Mouse (Mus musculus) lung, embryonic 16.5 days (tissue): ENCODE results near the gene Rapgef2. TPM values are rescaled to one million over a fixed set of nuclear protein-coding genes. Genes with fewer than 3 reads are reported as not detected.

Experiments
- ATAC-seq: fragments of 200-750 bp; cut with Nextera tagmentation; 2 replicates; pipeline ENCODE4 v1.8.0; 2017; ENCODE audit warnings: low read depth, mild to moderate bottlenecking, moderate library complexity
- H3K27ac ChIP-seq: fragments of 300-500 bp; sonication (generic); 2 replicates; pipeline ENCODE4 v1.5.1; 2014; ENCODE audit warnings: mild to moderate bottlenecking, control low read depth, low read length
- H3K27me3 ChIP-seq: fragments of 300-500 bp; sonication (generic); 2 replicates; pipeline ENCODE4 v1.6.1; 2014; ENCODE audit warnings: low read depth, low read length, mixed read lengths; ENCODE audit not compliant: control insufficient read depth, insufficient read depth
- H3K36me3 ChIP-seq: fragments of 300-500 bp; sonication (generic); 2 replicates; pipeline ENCODE4 v1.6.1; 2014; ENCODE audit warnings: low read length; ENCODE audit not compliant: control insufficient read depth, insufficient read depth
- H3K4me1 ChIP-seq: fragments of 300-500 bp; sonication (generic); replicated peaks from 2 replicates; pipeline ENCODE4 v1.6.1; 2014; ENCODE audit warnings: low read length, mixed read lengths; ENCODE audit not compliant: control insufficient read depth, insufficient read depth
- H3K4me2 ChIP-seq: fragments of 300-500 bp; sonication (generic); 2 replicates; pipeline ENCODE4 v1.6.1; 2014; ENCODE audit warnings: low read depth, low read length, control low read depth
- H3K4me3 ChIP-seq: fragments of 300-500 bp; sonication (generic); 2 replicates; pipeline ENCODE4 v1.5.1; 2014; ENCODE audit warnings: mild to moderate bottlenecking, low read length, control low read depth
- H3K9ac ChIP-seq: fragments of 300-500 bp; sonication (generic); 2 replicates; pipeline ENCODE4 v1.6.1; 2014; ENCODE audit warnings: low read length, control low read depth
- H3K9me3 ChIP-seq: fragments of 300-500 bp; sonication (generic); 2 replicates; pipeline ENCODE4 v1.6.1; 2016; ENCODE audit warnings: low read length; ENCODE audit not compliant: control insufficient read depth
- WGBS: fragments of 180-500 bp; shearing (Covaris S2); extraction: QIAGEN DNeasy Blood & Tissue Kit; methylation state at CpG from one replicate; pipeline ENCODE4 v1.1.7; 2014; 5-methylcytosine and 5-hydroxymethylcytosine counted together
- polyA plus RNA-seq: library from polyadenylated mRNA; unstranded; fragments of >200 nt; fragmentation: Nextera tagmentation; extraction: Ambion mirVana; gene quantifications from 2 replicates; pipeline ENCODE4 v1.2.1, GENCODE M21; 2015

Gene Rapgef2
- 5.1 and 6.0 TPM in 2 replicates for polyA plus RNA-seq

DNA sequence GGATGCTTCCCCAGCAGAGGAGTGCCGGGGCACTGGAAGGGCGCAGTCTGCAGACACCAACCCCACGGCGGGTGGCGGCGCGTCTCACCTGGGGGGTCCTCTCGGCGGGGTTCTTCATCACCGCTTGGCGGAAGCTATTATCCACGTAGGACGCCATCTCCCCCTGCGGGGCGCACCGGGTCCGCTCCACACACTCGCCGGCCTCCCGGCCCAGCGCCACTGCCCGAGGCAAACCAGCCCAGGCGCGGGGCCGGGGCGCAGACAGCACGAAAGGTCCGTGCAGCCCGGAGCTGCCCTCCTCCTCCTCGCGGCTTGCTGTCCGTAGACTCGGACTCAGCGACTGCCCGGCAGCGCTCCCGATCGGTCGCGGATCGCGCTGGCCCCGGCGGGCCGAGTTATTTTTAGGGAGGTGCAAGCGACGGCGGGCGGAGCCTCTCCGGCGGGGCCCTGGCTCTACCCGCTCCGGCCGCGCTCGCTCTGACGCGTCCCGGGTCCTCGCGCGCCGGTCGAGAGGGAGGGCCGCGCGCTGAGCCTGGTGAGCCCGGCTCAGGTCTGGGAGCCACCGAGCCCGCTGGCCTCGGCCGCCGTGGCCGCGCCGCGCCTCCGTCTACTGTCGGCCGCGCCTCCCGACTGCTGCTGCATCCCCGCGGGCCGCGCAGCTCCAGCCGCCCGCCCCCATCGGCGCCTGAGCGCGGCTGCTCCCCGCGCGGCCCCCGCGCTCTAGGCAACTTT is at the start of gene Rapgef2:
Gene Rapgef2, minus strand, starts transcription at position 142 of the 732 bp plus-strand sequence.
- peak within 1 kb of the TSS; percentile 89 for H3K4me2 ChIP-seq
- peak within 1 kb of the TSS; percentile 97 for H3K4me3 ChIP-seq
- no peaks in the 10 kb centered on the region for H3K9me3 ChIP-seq
- H3K36me3 ChIP-seq, result no peaks in the 10 kb centered on the region
- H3K27ac ChIP-seq, result peak within 1 kb of the TSS; percentile 98
- WGBS, result 0% methylated on average over 66 of the region's 97 CpGs
- H3K27me3 ChIP-seq, result no peaks in the 10 kb centered on the region
- ATAC-seq, result peak; percentile 76
- H3K9ac ChIP-seq, result peak within 1 kb of the TSS; percentile 94
- H3K4me1 ChIP-seq, result peaks cover 26% of the 10 kb centered on the region

DNA sequence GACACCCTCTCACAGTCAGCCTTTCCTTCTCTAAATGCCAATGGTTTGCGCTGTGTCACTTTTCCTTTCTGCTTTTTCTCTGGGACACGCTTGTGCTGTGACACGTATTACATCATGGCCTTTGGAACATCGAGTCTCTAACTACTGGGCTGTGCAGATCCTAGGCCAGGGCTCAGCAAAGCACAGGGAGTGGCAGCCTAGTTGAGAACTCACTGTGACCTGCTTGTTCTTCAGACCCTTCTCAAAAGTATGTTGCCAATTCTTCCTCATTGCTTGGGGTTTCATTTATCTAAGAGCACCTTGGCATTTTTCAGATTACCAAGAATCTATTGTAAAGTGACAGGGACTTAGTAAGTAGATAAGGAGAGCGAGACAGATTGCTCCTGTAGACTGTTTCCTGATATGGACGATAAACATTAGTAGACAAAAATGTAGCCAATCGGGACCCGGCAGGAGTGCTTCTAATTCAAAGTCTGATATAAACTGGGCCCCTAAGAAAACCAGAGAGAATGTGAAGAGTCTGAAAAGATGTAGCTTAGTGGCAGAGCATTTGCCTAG is 47.4 kb upstream of the Rapgef2 start:
- no peaks in the 10 kb centered on the region for H3K9me3 ChIP-seq
- no peaks in the 10 kb centered on the region for H3K27me3 ChIP-seq
- no peak for ATAC-seq
- no peak overlapping the region for H3K4me3 ChIP-seq
- peaks cover 3% of the 10 kb centered on the region for H3K4me1 ChIP-seq
- H3K4me2 ChIP-seq, result no peak overlapping the region
- H3K27ac ChIP-seq, result no peak overlapping the region
- H3K36me3 ChIP-seq, result no peaks in the 10 kb centered on the region
- 62% methylated on average over 8 of the region's 8 CpGs for WGBS
- no peak overlapping the region for H3K9ac ChIP-seq

DNA sequence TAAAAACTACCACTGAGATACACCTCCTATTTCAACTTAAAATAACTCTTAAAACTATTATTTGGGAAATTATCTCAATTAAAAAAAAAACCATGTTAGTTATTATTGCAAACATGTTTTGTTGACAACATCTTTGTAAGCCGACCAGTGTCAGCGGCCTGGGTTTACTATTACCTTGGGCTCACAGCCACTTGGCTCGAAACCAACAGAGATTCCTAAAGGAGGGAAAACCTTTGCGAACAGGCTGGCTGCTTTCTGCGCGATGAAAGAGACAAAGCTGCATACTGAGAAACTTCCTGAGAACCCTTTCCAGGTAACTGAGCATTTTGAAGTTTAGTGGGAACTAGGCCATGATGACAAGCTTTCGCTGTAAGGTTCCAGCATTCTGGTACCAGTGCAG is 46.7 kb upstream of the Rapgef2 start:
- H3K9ac ChIP-seq, result no peak overlapping the region
- no peak overlapping the region for H3K4me3 ChIP-seq
- H3K9me3 ChIP-seq, result no peaks in the 10 kb centered on the region
- peaks cover 3% of the 10 kb centered on the region for H3K4me1 ChIP-seq
- no peak overlapping the region for H3K4me2 ChIP-seq
- no peaks in the 10 kb centered on the region for H3K36me3 ChIP-seq
- no peak for ATAC-seq
- no peaks in the 10 kb centered on the region for H3K27me3 ChIP-seq
- H3K27ac ChIP-seq, result no peak overlapping the region
- 73% methylated on average over 7 of the region's 7 CpGs for WGBS

DNA sequence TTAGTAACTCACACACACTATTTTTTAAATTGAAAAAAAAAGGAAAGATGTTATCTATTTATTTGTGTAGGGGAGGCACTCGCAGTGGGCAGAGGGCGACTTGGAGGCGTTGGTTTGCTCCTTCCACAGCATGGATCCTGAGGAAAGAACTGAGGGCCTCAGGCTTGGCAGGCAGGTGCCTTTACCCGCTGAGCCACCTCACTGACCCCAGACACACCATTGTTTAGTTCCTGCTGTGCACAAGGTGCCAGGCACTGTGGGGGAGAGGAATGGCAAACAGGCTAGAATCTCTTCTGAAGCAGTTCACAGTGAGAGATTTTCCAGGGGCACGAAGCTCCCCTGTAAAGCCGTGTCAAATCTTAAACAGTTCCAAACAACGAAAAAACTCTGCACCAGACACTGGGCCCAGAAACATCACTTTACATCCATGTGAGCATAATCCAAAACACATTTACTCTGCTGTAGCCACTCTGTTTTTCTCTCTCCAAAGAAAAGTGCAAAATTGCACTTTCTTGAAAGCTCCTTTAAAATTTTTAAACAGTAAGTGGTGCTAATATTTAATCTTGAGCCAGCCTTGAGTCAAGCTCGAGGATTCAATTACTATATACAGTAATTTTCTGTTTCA is 43.5 kb upstream of the Rapgef2 start:
- Histone ChIP-seq H3K4me3 (no peak overlapping the region), H3K9me3 (no peaks in the 10 kb centered on the region), H3K9ac (no peak overlapping the region), H3K36me3 (no peaks in the 10 kb centered on the region), H3K4me2 (no peak overlapping the region), H3K4me1 (peaks cover 10% of the 10 kb centered on the region), H3K27ac (peak overlapping the region; percentile 10; the same call in 1 of the 2 replicates), H3K27me3 (no peaks in the 10 kb centered on the region)
- WGBS, result 24% methylated on average over 8 of the region's 8 CpGs
- no peak for ATAC-seq

DNA sequence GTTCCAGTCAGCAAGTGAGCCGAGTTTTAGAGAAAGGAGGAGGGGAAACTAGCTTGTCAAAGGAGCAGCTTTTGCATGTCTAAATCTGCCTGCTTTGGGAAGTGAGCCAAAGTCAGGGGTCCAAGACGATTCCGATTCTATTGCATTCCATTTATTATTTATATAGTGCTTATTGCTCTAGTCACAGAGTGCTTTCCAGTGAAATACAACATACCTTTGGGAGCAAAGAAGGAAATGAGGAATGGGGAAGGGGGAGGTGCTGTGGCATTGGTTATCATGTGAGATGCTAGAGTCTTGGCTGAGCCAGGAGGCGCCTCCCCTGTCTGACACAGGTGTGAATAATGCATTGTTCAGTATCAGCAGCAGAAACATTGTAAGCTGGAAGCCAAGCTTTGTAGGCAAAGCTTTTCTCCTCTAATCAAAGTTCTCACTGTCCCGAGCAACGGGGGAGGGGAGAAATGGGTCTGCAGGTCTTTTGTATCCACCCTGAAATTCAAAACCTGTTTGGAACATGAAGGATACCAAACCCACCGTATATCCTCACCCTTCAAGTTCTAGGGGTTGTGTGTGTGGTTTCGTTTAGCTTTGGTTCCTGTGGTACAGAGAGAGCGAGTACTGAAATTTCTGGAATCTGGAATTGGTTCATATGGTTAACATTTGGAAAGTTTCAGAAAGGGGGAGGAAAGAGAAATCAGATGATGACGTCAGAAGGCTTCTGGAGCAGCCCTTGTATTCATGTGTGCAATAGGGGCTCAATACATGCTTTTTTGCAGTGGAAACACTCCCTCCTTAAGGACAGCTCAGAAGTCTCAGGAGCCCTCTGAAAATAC is 38.6 kb upstream of the Rapgef2 start:
- peak; percentile 86 for ATAC-seq
- Histone ChIP-seq H3K4me2 (peak overlapping the region; percentile 34), H3K9me3 (no peaks in the 10 kb centered on the region), H3K4me1 (peaks cover 16% of the 10 kb centered on the region), H3K27me3 (no peaks in the 10 kb centered on the region), H3K4me3 (no peak overlapping the region), H3K9ac (no peak overlapping the region), H3K27ac (peak overlapping the region; percentile 15), H3K36me3 (no peaks in the 10 kb centered on the region)
- WGBS, result 19% methylated on average over 10 of the region's 10 CpGs

DNA sequence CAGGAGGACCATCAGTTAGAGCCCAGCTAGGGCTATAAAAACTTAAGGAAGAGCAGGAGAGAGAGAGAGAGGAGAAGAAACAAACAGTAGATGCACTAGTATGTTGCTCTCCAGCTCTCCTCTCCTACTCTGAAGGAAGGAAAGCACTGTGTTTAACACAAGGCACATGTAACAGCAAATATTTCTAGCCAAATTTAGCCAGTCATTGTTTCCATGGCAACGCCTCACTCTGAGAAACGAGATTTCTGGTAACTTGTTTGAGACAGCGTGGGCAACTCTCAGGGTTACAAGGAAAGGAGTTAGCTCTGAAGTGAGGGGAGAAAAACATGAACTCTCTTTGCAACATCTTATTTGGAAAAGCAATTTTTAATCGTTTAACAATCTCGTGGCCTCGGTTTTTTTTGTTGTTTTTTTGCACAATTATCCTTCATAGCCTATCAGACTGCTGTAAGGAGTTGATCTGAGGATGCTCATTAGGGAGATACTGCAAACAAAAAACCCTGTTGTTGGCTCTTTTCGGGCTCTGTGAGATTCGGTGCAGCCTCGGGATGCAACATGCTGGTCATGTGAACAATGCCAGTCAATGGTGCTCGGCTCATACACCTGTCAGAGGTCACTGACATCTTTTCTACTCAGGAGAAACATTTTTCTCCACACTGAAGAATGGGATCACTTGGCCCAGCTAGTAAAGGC is 27.8 kb upstream of the Rapgef2 start:
- H3K9ac ChIP-seq, result no peak overlapping the region
- no peaks in the 10 kb centered on the region for H3K36me3 ChIP-seq
- H3K27me3 ChIP-seq, result no peaks in the 10 kb centered on the region
- H3K4me3 ChIP-seq, result no peak overlapping the region
- no peak overlapping the region for H3K4me2 ChIP-seq
- no peaks in the 10 kb centered on the region for H3K9me3 ChIP-seq
- peaks cover 2% of the 10 kb centered on the region for H3K4me1 ChIP-seq
- no peak for ATAC-seq
- WGBS, result 57% methylated on average over 10 of the region's 10 CpGs
- H3K27ac ChIP-seq, result no peak overlapping the region

DNA sequence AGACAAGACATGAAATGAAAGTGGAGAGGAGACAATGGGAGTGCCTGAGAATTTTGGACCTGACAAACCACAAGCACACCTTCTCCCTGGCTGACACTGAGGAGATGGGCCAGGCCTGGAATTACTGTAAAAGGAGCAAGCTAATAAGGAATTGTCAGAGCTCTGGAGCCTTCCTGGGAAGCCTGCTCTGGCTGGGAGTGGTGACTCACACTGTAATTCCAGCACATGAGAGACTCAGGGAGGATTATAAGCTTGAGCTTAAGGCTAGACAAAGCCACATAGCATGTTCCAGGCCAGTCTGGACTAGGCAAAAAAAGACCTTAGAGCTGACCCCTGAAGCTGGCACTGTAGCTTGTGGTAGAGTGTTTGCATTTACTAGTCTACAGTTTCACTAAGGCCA is 25.6 kb upstream of the Rapgef2 start:
- Histone ChIP-seq H3K27ac (no peak overlapping the region), H3K36me3 (no peaks in the 10 kb centered on the region), H3K4me3 (no peak overlapping the region), H3K4me2 (no peak overlapping the region), H3K9ac (no peak overlapping the region), H3K9me3 (no peaks in the 10 kb centered on the region), H3K4me1 (peaks cover 2% of the 10 kb centered on the region), H3K27me3 (no peaks in the 10 kb centered on the region)
- no peak for ATAC-seq

DNA sequence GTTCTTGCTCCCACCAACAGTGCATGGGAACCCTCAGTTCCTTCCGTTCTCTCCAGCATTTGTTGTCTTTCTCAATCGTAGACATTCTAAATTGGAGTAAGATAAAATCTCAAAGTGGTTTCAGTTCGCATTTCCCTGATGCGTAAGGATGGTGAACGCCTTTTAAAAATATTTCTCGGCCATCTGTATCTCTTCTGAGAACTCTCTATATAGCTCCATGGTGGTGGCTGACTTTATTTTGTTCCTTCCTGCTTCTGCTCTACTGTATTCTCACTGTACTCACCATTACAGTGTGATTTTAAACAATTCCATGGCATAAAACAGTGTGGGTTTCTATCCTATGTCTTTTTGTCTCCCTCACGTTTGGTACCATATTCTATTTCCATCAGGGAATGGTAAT is 23.9 kb upstream of the Rapgef2 start:
- Histone ChIP-seq H3K9ac (no peak overlapping the region), H3K4me1 (peaks cover 2% of the 10 kb centered on the region), H3K4me3 (no peak overlapping the region), H3K4me2 (no peak overlapping the region), H3K27me3 (no peaks in the 10 kb centered on the region), H3K9me3 (no peaks in the 10 kb centered on the region), H3K36me3 (no peaks in the 10 kb centered on the region), H3K27ac (no peak overlapping the region)
- WGBS, result 74% methylated on average over 7 of the region's 7 CpGs
- ATAC-seq, result no peak
